Mouse (Mus musculus) midbrain, embryonic 11.5 days (tissue): ENCODE results near the gene Trim63. TPM values are rescaled to one million over a fixed set of nuclear protein-coding genes. Genes with fewer than 3 reads are reported as not detected.
A peak's percentile ranks its signal among the peaks of the same experiment; 100 is the strongest.
"Not testable (repeated sequence)": the region's sequence is repeated elsewhere in the genome, so short reads cannot be mapped to it uniquely, and the experiment has no call there.

ENCODE experiments used
- ATAC-seq: fragments of 200-750 bp; cut with Nextera tagmentation; 2 replicates; pipeline ENCODE4 v1.8.0; 2017; ENCODE audit warnings: moderate TSS enrichment, moderate library complexity; ENCODE audit not compliant: low FRiP score
- DNase-seq: peaks from one replicate; pipeline ENCODE4 v3.0.0; 2015; ENCODE audit warnings: low spot score; ENCODE audit errors: missing footprints
- H3K27ac ChIP-seq: fragments of 300-500 bp; sonication (generic); 2 replicates; pipeline ENCODE4 v1.5.1; 2014; ENCODE audit warnings: low read depth, low read length
- H3K27me3 ChIP-seq: fragments of 300-500 bp; sonication (generic); 2 replicates; pipeline ENCODE4 v1.6.1; 2014; ENCODE audit warnings: mild to moderate bottlenecking, low read length, moderate library complexity, mixed read lengths; ENCODE audit not compliant: control insufficient read depth, insufficient read depth
- H3K36me3 ChIP-seq: fragments of 300-500 bp; sonication (generic); 2 replicates; pipeline ENCODE4 v1.6.1; 2014; ENCODE audit warnings: mild to moderate bottlenecking, low read length, moderate library complexity, mixed read lengths; ENCODE audit not compliant: control insufficient read depth, insufficient read depth
- H3K4me1 ChIP-seq: fragments of 300-500 bp; sonication (generic); 2 replicates; pipeline ENCODE4 v1.6.1; 2014; ENCODE audit warnings: low read length; ENCODE audit not compliant: control insufficient read depth, insufficient read depth
- H3K4me2 ChIP-seq: fragments of 300-500 bp; sonication (generic); 2 replicates; pipeline ENCODE4 v1.6.1; 2014; ENCODE audit warnings: mild to moderate bottlenecking, moderate library complexity
- H3K4me3 ChIP-seq: fragments of 300-500 bp; sonication (generic); 2 replicates; pipeline ENCODE4 v1.5.1; 2014; ENCODE audit warnings: low read depth, low read length
- H3K9ac ChIP-seq: fragments of 300-500 bp; sonication (generic); 2 replicates; pipeline ENCODE4 v1.6.1; 2014; ENCODE audit warnings: low read length
- H3K9me3 ChIP-seq: fragments of 300-500 bp; sonication (generic); 2 replicates; pipeline ENCODE4 v1.6.1; 2016; ENCODE audit warnings: low read length; ENCODE audit not compliant: control insufficient read depth
- WGBS: fragments of 180-500 bp; shearing (Covaris S2); extraction: QIAGEN DNeasy Blood & Tissue Kit; methylation state at CpG from one replicate; pipeline ENCODE4 v1.1.7; 2014; 5-methylcytosine and 5-hydroxymethylcytosine counted together
- polyA plus RNA-seq: library from polyadenylated mRNA; unstranded; fragments of >200 nt; fragmentation: Nextera tagmentation; extraction: Ambion mirVana; gene quantifications from 2 replicates; pipeline ENCODE4 v1.2.1, GENCODE M21; 2014

Trim63 gene
- polyA plus RNA-seq, 1 experiment from 2014 or later: not detected

GRCm38 (mm10) chr4:134286226-134287167, 28.4 kb upstream of the Trim63 start:
- Histone ChIP-seq H3K36me3 (no peaks in the 10 kb centered on the region; the same call in 1 of the 2 replicates), H3K4me1 (peaks cover 15% of the 10 kb centered on the region), H3K4me3 (peak overlapping the region; percentile 98), H3K27ac (peak overlapping the region; percentile 100), H3K9ac (peak overlapping the region; percentile 100), H3K27me3 (no peaks in the 10 kb centered on the region), H3K9me3 (no peaks in the 10 kb centered on the region), H3K4me2 (peak overlapping the region; percentile 90)
- 3% methylated on average over 59 of the region's 59 CpGs for WGBS
- no peak; the same call in 1 of the 2 replicates for ATAC-seq
- DNase-seq: no peak

- H3K4me2 ChIP-seq: peak overlapping the region; percentile 90
- H3K9ac ChIP-seq: peak overlapping the region; percentile 100
- no peaks in the 10 kb centered on the region for H3K9me3 ChIP-seq
- ATAC-seq (peak; percentile 96), DNase-seq (peak; percentile 100)
- peaks cover 15% of the 10 kb centered on the region for H3K4me1 ChIP-seq
- peak overlapping the region; percentile 100 for H3K27ac ChIP-seq
- H3K36me3 ChIP-seq: no peaks in the 10 kb centered on the region; the same call in 1 of the 2 replicates
- no peaks in the 10 kb centered on the region for H3K27me3 ChIP-seq
- peak overlapping the region; percentile 98 for H3K4me3 ChIP-seq
- 0% methylated on average over 27 of the region's 59 CpGs for WGBS
Observed at GRCm38 (mm10) chr4:134287168-134287564, 27.8 kb upstream of the Trim63 start.

DNA sequence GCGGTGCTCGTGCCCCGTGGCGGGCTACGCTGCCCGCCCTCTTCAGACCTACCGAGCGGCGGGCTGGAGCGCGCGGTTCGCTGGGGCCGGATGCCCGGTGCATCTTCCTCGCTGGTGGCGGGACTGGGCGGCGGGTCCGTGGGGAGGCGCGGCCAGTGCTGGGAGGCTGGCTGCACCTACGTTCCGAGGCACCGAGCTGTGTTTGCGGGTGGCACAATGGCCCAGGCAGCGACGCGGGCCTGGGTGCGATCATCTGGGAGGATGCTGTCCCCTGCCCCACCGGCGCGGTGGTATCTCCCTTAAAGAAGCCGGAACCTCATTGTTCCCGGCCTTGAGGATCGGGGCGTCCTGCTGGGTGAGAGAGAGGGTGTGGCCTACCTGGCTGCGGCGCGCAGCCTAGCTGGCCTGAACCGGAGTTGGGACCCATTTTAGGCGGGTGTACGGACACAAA, 27.3 kb upstream of the Trim63 start, which contains the start of gene Pdik1l:
TSS of gene Pdik1l (minus strand) at position 321 of the 451 bp plus-strand sequence.
- WGBS: 1% methylated on average over 42 of the region's 43 CpGs

DNA sequence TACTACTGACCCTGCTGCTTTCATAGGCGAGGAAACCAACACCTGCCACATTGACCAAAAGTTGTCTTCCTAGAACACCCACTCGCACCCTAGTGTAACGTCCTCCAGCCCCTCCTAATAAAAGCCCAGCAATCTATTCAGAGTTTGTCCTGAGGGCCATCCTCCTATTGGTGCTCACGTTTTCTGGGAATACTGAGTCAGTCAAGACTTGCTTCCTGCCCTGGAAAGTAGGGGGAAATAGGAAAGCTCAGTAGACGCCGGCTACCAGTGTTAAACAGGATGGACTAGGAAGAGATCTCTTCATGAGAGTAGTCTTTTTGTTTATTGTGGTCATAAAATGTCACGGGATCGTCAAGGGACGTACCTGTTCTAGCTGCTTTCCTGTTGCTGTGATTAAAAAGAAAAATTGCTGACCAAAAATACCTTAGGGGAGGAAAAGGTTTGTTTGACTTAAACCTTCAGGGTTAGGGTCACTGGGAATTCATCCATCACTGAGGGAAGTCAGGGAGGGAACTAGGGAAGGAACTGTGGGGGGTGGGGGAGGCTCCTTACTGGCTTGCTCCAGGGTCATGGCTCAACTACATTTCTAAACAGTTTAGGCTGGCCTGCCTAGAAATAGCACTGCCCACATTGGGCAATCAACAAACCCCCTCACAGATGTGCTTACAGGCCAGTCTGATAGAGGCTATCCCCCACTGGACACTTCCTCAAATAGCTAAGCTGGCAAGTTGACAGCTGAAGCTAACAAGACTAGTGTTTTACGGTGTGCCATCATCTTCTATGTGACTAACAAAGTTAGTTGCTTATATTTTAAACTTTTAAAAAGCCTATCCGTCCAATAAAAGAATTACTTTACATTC, 26.3 kb upstream of the Trim63 start:
- Histone ChIP-seq H3K27me3 (no peaks in the 10 kb centered on the region), H3K36me3 (no peaks in the 10 kb centered on the region; the same call in 1 of the 2 replicates), H3K9me3 (no peaks in the 10 kb centered on the region), H3K4me1 (peaks cover 15% of the 10 kb centered on the region), H3K4me2 (peak overlapping the region; percentile 81), H3K27ac (peak overlapping the region; percentile 100), H3K9ac (peak overlapping the region; percentile 100), H3K4me3 (peak overlapping the region; percentile 98)
- DNase-seq (no peak), ATAC-seq (no peak)
- WGBS: 57% methylated on average over 11 of the region's 11 CpGs

More for the DNA sequence above, 27.3 kb upstream of the Trim63 start, which contains the start of gene Pdik1l:
- Histone ChIP-seq H3K9ac (peak within 1 kb of the TSS; percentile 100), H3K4me2 (peak within 1 kb of the TSS; percentile 90), H3K4me1 (peaks cover 15% of the 10 kb centered on the region), H3K9me3 (no peaks in the 10 kb centered on the region), H3K27me3 (no peaks in the 10 kb centered on the region), H3K27ac (peak within 1 kb of the TSS; percentile 100), H3K4me3 (peak within 1 kb of the TSS; percentile 98), H3K36me3 (no peaks in the 10 kb centered on the region; the same call in 1 of the 2 replicates)
- DNase-seq (peak; percentile 98), ATAC-seq (peak; percentile 78)

- Histone ChIP-seq H3K4me3 (no peak overlapping the region), H3K4me2 (no peak overlapping the region), H3K9me3 (no peaks in the 10 kb centered on the region), H3K27ac (no peak overlapping the region), H3K36me3 (no peaks in the 10 kb centered on the region), H3K27me3 (no peaks in the 10 kb centered on the region), H3K9ac (no peak overlapping the region), H3K4me1 (peaks cover 7% of the 10 kb centered on the region)
- WGBS: 24% methylated on average over 7 of the region's 7 CpGs
- ATAC-seq (no peak), DNase-seq (peak; percentile 99)
Observed at GRCm38 (mm10) chr4:134292067-134292466, 22.9 kb upstream of the Trim63 start.

DNA sequence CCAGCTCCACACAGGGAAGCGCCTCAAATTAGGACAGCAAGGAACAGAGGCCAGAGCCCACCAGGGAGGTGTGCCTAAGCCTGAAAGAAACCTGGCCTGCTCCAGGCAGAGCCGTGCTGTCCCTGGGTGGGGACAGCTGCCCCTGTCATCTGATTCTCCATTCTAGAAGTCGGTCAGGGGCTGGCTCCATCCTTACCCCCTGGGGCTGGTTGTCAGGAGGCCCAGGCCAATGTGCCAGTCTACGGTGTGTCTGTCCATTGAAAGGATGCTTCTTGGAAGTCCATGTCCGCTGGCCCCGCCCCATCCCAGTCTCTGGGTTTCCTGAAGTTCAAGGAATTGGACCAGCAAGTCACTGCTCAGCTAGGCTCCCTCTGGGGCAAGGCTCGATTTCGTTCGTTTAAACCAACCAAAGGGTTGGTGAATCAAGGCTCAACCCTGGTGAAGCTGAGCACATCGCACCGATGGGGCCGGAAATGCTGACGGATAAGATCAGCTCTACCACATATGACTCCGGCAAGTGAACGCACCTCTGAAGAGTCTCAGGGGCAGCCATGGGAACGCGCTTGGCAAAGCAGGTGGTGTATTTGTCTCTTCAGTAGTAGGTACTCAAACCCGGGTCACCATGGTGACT, 21.7 kb upstream of the Trim63 start:
- Histone ChIP-seq H3K27me3 (no peaks in the 10 kb centered on the region), H3K4me1 (peaks cover 5% of the 10 kb centered on the region), H3K9ac (no peak overlapping the region), H3K4me3 (no peak overlapping the region), H3K4me2 (no peak overlapping the region), H3K27ac (no peak overlapping the region), H3K9me3 (no peaks in the 10 kb centered on the region), H3K36me3 (no peaks in the 10 kb centered on the region)
- WGBS: 75% methylated on average over 18 of the region's 18 CpGs
- no peak for DNase-seq
- ATAC-seq: no peak

DNA sequence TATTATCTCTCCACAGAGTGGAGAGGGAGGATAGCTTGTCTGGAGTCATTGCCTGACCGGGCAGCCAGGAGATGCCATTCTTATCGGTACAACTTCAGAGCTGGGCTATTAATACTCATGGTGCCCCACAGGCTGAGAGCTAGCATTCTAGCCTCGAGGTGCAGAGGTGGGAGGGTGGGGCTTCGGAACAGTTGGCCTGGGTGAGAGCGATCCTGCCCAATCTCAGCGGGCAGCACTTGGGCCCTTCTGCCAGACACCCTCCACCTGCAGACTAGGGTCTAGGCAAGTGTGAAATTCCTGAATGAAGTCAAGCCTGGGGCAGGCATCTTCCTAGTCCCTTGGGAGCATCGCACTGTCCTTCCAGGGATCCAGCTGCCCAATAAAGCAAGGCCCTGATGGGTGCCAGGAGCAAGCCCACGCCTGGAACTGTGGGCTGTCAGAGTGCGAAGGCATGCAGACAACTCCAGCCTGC, 21.2 kb upstream of the Trim63 start:
- ATAC-seq: no peak
- 72% methylated on average over 9 of the region's 9 CpGs for WGBS

DNA sequence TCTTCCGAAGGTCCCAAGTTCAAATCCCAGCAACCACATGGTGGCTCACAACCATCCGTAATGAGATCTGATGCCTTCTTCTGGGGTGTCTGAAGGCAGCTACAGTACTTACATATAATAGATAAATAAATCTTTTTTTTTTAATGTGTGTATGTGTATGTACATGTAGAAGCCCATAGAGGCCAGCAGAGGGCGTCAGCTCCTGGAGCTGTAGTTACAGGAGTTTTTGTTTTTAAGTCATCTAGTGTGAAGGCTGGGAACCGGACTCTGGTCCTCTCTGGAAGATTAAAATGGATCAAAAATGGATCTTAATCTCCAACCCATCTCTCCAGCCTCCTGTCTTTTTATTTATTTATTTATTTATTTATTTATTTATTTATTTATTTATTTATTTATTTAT, 18.8 kb upstream of the Trim63 start:
- 82% methylated on average over 4 of the region's 4 CpGs for WGBS

More for the DNA sequence above, 21.2 kb upstream of the Trim63 start:
- Histone ChIP-seq H3K27me3 (no peaks in the 10 kb centered on the region), H3K27ac (no peak overlapping the region), H3K4me1 (no peaks in the 10 kb centered on the region), H3K4me2 (no peak overlapping the region), H3K9ac (no peak overlapping the region), H3K9me3 (no peaks in the 10 kb centered on the region), H3K36me3 (no peaks in the 10 kb centered on the region), H3K4me3 (no peak overlapping the region)
- no peak for DNase-seq

More for the DNA sequence above, 18.8 kb upstream of the Trim63 start:
- H3K9ac ChIP-seq, H3K4me2 ChIP-seq, H3K9me3 ChIP-seq, H3K27me3 ChIP-seq, H3K4me3 ChIP-seq, H3K4me1 ChIP-seq, DNase-seq, ATAC-seq, H3K36me3 ChIP-seq, H3K27ac ChIP-seq: not testable (repeated sequence)
